Mouse (Mus musculus): ENCODE data around the gene Apoa2. TPM values are rescaled to one million over a fixed set of nuclear protein-coding genes. Genes with fewer than 3 reads are reported as not detected.

Gene Apoa2
- 2.9 and 4.2 TPM in 2 replicates for polyA plus RNA-seq (2016; fragmentation: Nextera tagmentation; extraction: Ambion mirVana)

DNA sequence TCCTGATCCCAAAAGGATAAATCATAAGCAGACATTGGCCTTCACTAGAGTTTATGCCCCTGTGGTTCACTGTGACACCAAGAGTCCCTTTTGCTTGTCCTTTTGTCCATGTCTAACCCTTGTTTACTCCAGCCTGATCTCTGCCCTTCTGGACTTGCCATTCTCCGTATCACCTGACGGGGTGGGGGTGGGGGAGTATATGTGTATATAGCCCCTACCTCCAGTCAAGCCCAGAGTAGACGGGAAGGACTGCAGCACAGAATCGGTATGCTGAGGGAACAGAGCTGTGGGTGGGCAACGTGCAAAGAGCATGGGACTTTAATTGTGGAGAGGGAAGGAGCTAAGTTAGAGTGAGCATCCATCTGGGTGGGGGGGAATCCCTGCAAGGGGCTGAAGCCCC lies at the start of gene Apoa2:
Apoa2 (plus strand) TSS at position 198 of the 400 bp plus-strand sequence.
- no peak for DNase-seq (ENCODE audit: extremely low spot score, low spot score)
- no peak within 1 kb of the TSS for H3K4me3 ChIP-seq
- peaks cover 8% of the 10 kb centered on the region for H3K36me3 ChIP-seq (replicated peaks)
- H3K27me3 ChIP-seq (ENCODE audit: poor library complexity, severe bottlenecking) = no peaks in the 10 kb centered on the region
- peaks cover 45% of the 10 kb centered on the region for H3K4me1 ChIP-seq
- H3K27ac ChIP-seq = no peak within 1 kb of the TSS
- 84% methylated on average over 5 of the region's 5 CpGs for WGBS
- no peaks in the 10 kb centered on the region for H3K9me3 ChIP-seq

DNA sequence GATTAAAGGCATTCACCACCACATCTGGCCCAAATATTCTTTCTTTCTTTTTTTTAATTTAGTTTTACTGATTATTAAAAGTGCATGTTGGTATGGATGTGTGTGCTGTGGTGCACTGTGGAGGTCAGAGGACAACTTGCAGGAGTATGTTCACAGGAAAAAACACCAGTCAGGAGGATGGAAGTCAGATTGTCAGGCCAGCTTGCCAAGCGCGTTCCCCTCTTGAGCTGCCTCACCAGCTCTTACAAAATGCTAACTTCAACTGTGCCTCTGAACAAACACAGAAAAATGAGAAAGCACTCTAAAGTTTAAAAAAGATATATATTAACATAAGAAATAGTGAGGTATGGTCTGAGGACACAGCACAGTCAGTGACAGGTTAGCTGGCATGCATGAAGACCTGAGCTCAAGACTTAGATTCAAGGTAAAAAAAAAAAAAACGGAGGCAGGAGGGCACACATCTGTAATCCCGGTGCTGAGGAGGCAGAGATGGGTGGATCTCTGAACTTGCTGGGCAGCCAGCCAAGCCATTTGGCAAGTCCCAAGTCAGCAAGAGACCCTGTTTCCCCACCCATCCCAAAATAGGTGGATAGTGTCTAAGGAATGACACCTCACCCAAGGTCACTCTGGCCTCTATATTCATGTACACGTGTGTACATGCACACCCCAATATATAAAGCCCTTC lies 45.2 kb upstream of the Apoa2 start:
- no peak overlapping the region for H3K27ac ChIP-seq
- no peak for DNase-seq (ENCODE audit: extremely low spot score, low spot score)
- WGBS = 83% methylated on average over 5 of the region's 5 CpGs
- H3K4me1 ChIP-seq = no peaks in the 10 kb centered on the region
- H3K36me3 ChIP-seq (replicated peaks) = no peaks in the 10 kb centered on the region
- no peaks in the 10 kb centered on the region for H3K27me3 ChIP-seq (ENCODE audit: poor library complexity, severe bottlenecking)
- H3K4me3 ChIP-seq = no peak overlapping the region
- no peaks in the 10 kb centered on the region for H3K9me3 ChIP-seq

DNA sequence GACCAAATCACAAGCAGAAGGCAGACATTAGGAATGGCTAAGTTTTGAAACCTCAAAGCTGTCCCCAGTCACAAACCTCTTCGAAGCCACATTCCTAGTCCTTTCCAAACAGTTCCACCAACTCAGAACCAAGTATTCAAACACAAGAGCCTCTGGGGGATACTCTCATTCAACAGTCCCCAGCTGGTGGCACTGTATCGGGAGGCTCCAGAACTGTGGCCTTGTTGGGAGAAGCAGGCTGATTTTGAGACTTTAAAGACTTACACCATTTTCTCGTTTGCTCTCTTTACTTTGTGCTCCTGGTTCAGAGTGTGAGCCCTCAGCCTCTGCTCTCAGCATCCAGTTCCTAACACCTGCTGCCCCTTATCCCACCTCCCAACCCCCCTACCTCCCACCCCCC lies 41.8 kb upstream of the Apoa2 start:
- H3K4me3 ChIP-seq = no peak overlapping the region
- DNase-seq (ENCODE audit: extremely low spot score, low spot score) = no peak
- no peak overlapping the region for H3K27ac ChIP-seq
- no peaks in the 10 kb centered on the region for H3K36me3 ChIP-seq (replicated peaks)
- peaks cover 20% of the 10 kb centered on the region for H3K4me1 ChIP-seq
- no peaks in the 10 kb centered on the region for H3K27me3 ChIP-seq (ENCODE audit: poor library complexity, severe bottlenecking)
- 86% methylated on average over 3 of the region's 3 CpGs for whole genome bisulfite sequencing
- H3K9me3 ChIP-seq = no peaks in the 10 kb centered on the region

DNA sequence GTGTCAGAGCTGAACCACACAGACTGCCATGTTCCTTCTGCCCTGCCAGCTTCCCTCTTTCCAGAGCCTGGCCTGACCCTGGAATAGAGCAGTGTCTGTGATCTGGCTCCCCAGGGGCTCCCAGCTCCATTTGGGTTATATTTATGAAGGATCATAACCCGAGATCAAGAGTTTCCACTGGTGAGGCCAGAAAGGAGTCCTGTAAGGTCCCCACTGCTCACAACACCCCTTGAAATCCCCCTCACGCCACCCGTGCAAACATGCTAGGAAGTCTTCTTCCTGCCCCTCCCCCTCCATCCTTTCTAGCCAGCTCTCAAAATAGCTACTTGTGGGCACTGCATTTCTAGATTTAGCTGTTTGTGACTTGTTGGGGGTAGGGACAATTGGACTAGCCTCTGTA lies 41.2 kb upstream of the Apoa2 start:
- H3K4me1 ChIP-seq = peaks cover 26% of the 10 kb centered on the region
- WGBS = 83% methylated on average over 3 of the region's 3 CpGs
- H3K4me3 ChIP-seq = no peak overlapping the region
- no peak for DNase-seq (ENCODE audit: extremely low spot score, low spot score)
- no peaks in the 10 kb centered on the region for H3K9me3 ChIP-seq
- no peaks in the 10 kb centered on the region for H3K36me3 ChIP-seq (replicated peaks)
- H3K27ac ChIP-seq = no peak overlapping the region
- H3K27me3 ChIP-seq (ENCODE audit: poor library complexity, severe bottlenecking) = no peaks in the 10 kb centered on the region

GRCm38 (mm10) chr1:171184314-171184713 lies 40.5 kb upstream of the Apoa2 start:
- no peaks in the 10 kb centered on the region for H3K36me3 ChIP-seq (replicated peaks)
- H3K4me3 ChIP-seq = no peak overlapping the region
- H3K4me1 ChIP-seq = peaks cover 33% of the 10 kb centered on the region
- H3K9me3 ChIP-seq = no peaks in the 10 kb centered on the region
- no peak overlapping the region for H3K27ac ChIP-seq
- 86% methylated on average over 7 of the region's 7 CpGs for WGBS
- H3K27me3 ChIP-seq (ENCODE audit: poor library complexity, severe bottlenecking) = peaks cover 2% of the 10 kb centered on the region
- no peak for DNase-seq (ENCODE audit: extremely low spot score, low spot score)

- peaks cover 40% of the 10 kb centered on the region for H3K4me1 ChIP-seq
- H3K4me3 ChIP-seq = no peak overlapping the region
- no peaks in the 10 kb centered on the region for H3K9me3 ChIP-seq
- WGBS = 68% methylated on average over 8 of the region's 8 CpGs
- H3K27ac ChIP-seq = 0 out of 2 replicates have a peak overlapping the region, but pooled peaks have one; percentile 20
- peaks cover 14% of the 10 kb centered on the region for H3K27me3 ChIP-seq (ENCODE audit: poor library complexity, severe bottlenecking)
- H3K36me3 ChIP-seq (replicated peaks) = no peaks in the 10 kb centered on the region
- DNase-seq (ENCODE audit: extremely low spot score, low spot score) = no peak
These were observed 39.2 kb upstream of the Apoa2 start for GRCm38 (mm10) chr1:171185655-171186054.

- no peak for DNase-seq (ENCODE audit: extremely low spot score, low spot score)
- WGBS = 44% methylated on average over 13 of the region's 13 CpGs
- Histone ChIP-seq H3K4me1 (peaks cover 48% of the 10 kb centered on the region), H3K36me3 (replicated peaks) (no peaks in the 10 kb centered on the region), H3K27me3 (ENCODE audit: poor library complexity, severe bottlenecking) (peaks cover 39% of the 10 kb centered on the region), H3K27ac (peak overlapping the region; percentile 73), H3K9me3 (no peaks in the 10 kb centered on the region), H3K4me3 (peak overlapping the region; percentile 24)
These were observed 36.8 kb upstream of the Apoa2 start for GRCm38 (mm10) chr1:171187851-171188700.

DNA sequence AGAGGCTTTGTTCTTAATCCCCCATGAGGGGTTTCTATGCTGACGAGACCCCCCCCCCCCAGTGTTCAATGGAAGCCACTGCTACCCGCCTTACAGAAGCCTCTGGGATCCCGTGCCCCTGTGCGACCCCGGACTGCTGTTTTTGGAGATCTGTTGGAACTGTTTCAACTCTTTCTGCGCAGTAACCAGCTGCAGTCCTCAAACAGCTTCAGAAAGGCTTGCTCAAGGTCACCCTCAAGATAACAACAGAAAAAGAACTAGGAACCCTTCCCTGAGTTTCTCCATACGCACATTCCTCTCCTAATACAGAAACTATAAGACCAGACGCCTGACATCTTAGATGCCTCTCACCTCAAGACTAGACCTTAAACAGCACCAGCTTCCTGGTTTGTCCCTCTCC lies 35.8 kb upstream of the Apoa2 start:
- DNase-seq (ENCODE audit: extremely low spot score, low spot score) = no peak
- WGBS = 14% methylated on average over 8 of the region's 8 CpGs
- Histone ChIP-seq H3K27ac (peak overlapping the region; percentile 73), H3K36me3 (replicated peaks) (no peaks in the 10 kb centered on the region), H3K4me3 (no peak overlapping the region), H3K9me3 (no peaks in the 10 kb centered on the region), H3K27me3 (ENCODE audit: poor library complexity, severe bottlenecking) (peaks cover 48% of the 10 kb centered on the region), H3K4me1 (peaks cover 58% of the 10 kb centered on the region)

DNA sequence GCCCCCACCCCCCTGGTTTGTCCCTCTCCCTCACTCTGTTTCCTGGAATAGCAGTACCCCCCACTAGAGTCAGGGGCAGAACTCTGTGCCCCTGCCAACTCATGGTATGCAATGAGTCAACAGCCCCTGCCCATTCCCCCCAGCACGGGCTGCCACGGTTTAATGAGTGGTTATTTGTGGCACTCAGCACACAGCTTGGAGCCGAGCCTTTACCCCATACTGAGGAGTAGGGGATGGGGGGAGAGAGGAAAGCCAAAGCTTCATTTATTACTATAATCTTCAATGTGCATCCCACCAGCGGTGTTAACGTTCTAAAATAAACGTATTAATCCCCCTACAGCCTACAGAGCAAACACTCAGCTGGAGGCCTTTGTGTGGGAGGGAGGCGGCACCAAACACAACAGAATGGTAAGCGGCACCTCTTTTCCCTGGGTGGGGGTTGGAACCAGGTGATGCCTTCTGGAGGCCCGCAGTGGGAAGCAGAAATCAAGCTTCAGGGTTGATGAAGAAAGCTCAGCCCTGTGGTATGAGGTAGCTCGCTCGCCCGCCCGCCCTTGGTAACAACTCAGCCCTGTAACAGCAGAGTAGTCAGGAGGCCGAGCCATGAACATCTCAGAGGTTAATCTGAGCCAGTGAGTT lies 35.3 kb upstream of the Apoa2 start:
- Histone ChIP-seq H3K36me3 (replicated peaks) (no peaks in the 10 kb centered on the region), H3K27me3 (ENCODE audit: poor library complexity, severe bottlenecking) (peaks cover 54% of the 10 kb centered on the region), H3K27ac (peak overlapping the region; percentile 73), H3K4me1 (peaks cover 63% of the 10 kb centered on the region), H3K4me3 (no peak overlapping the region), H3K9me3 (no peaks in the 10 kb centered on the region)
- no peak for DNase-seq (ENCODE audit: extremely low spot score, low spot score)
- WGBS = 23% methylated on average over 14 of the region's 14 CpGs

DNA sequence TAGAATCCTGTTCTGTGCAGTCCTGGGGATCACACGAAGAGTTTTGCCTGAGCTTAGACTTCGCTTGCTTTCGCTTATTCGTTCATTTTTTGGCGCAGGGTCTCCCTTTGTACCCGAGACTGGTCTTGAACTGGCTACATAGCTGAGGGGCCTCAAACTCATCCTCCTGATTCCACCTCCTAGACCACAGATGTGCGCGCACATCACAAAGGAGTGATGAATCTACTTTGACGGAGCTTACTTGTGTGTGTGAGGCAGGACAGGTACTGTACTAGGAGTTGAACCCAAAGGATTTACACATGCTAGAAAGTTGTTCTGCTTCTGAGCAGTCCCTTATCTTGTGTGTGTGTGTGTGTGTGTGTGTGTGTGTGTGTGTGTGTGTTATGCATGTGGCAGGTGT lies 34.0 kb upstream of the Apoa2 start:
- no peaks in the 10 kb centered on the region for H3K36me3 ChIP-seq (replicated peaks)
- DNase-seq (ENCODE audit: extremely low spot score, low spot score) = no peak
- 0 out of 2 replicates have a peak overlapping the region, but pooled peaks have one; percentile 5 for H3K27ac ChIP-seq
- peaks cover 66% of the 10 kb centered on the region for H3K27me3 ChIP-seq (ENCODE audit: poor library complexity, severe bottlenecking)
- no peaks in the 10 kb centered on the region for H3K9me3 ChIP-seq
- no peak overlapping the region for H3K4me3 ChIP-seq
- WGBS = 94% methylated on average over 9 of the region's 9 CpGs
- peaks cover 71% of the 10 kb centered on the region for H3K4me1 ChIP-seq

DNA sequence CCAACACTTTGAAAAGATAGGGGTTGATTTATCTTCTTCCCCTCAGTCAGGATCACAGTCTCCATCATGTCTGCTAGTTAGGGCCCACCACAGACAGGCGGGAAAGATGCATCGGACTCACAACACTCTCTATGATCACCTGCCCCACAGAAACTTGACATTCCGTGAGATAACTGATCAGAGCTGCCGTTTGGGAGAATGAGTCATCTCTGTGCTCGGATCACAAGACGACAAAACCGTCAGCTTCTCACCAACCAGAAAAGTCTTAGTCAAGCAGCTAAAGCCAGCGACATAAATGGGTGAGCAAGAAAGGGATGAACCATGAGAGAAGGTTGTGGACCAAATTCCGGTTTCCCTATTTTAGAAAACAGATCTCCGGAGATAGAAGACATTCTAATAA lies 32.6 kb upstream of the Apoa2 start:
- H3K9me3 ChIP-seq = no peaks in the 10 kb centered on the region
- no peak overlapping the region for H3K27ac ChIP-seq
- peaks cover 81% of the 10 kb centered on the region for H3K27me3 ChIP-seq (ENCODE audit: poor library complexity, severe bottlenecking)
- no peak for DNase-seq (ENCODE audit: extremely low spot score, low spot score)
- 51% methylated on average over 10 of the region's 10 CpGs for WGBS
- no peaks in the 10 kb centered on the region for H3K36me3 ChIP-seq (replicated peaks)
- no peak overlapping the region for H3K4me3 ChIP-seq
- H3K4me1 ChIP-seq = peaks cover 65% of the 10 kb centered on the region

DNA sequence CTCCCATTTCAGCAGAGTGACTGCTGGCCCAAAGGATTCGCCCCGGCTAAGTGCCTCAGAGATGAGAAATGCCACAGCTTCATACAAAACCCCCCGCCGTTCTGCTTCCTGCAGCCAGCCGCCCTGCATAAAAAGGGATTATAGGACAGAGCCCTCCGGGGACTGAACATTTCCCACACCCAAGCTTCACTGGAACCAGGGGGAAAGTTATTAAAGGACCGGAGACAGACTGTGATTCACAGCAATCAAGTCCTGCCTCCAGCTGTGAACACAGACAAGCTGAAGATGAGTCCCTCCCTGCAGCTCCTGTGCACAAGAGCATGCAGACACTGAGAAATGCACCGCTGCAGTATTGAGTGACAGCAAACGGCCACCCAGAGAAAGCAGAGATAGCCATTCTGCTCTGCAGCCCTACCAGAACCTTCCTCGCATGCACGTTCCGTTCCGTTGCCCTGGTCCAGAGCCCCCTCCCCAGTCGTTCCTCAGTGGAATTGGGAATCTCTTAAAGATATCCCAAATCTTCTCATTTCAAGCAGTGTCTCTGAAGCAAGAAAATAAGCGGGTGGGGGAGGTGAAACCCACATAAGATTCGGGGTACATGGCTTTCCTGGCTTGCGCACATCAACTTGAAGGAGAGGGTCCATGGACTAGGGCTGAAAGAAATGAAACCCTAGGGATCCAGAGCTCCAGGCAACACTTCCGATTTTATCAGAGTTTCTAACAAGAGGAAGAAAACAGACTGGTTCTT lies 31.6 kb upstream of the Apoa2 start:
- Histone ChIP-seq H3K4me3 (peak overlapping the region; percentile 43), H3K27ac (peak overlapping the region; percentile 2; the same call in 1 of the 2 replicates), H3K9me3 (no peaks in the 10 kb centered on the region), H3K27me3 (ENCODE audit: poor library complexity, severe bottlenecking) (peaks cover 91% of the 10 kb centered on the region), H3K36me3 (replicated peaks) (no peaks in the 10 kb centered on the region), H3K4me1 (peaks cover 59% of the 10 kb centered on the region)
- peak; percentile 42 for DNase-seq (ENCODE audit: extremely low spot score, low spot score)
- 3% methylated on average over 18 of the region's 18 CpGs for WGBS

All from forebrain, embryonic 10.5 days (tissue).